Mouse (Mus musculus): ENCODE measurements around the gene Reep6.

- no peak for TF ChIP-seq CTCF (IDR thresholded peaks at IDR 0.05; ENCODE audit: borderline replicate concordance, insufficient read depth, low read length)
- TF ChIP-seq POLR2A (IDR thresholded peaks at IDR 0.05; ENCODE audit: low read depth, low read length) = no peak
Measured at GRCm38 (mm10) chr10:80314494-80315001, 15.2 kb upstream of the Reep6 start.

Data from embryonic fibroblast, embryonic 13.5 days (primary cell).